Mouse (Mus musculus) stomach, embryonic 15.5 days (tissue): ENCODE results near the gene Tob2. TPM values are rescaled to one million over a fixed set of nuclear protein-coding genes. Genes with fewer than 3 reads are reported as not detected.

Experiments used
- ATAC-seq: fragments of 200-750 bp; cut with Nextera tagmentation; 2 replicates; pipeline ENCODE4 v1.8.0; 2017; ENCODE audit warnings: low read depth, moderate number of reproducible peaks, moderate TSS enrichment; ENCODE audit not compliant: insufficient read depth, low FRiP score
- H3K27ac ChIP-seq: fragments of 300-500 bp; sonication (generic); 2 replicates; pipeline ENCODE4 v1.5.1; 2015; ENCODE audit warnings: mild to moderate bottlenecking, inconsistent platforms
- H3K27me3 ChIP-seq: fragments of 300-500 bp; sonication (generic); replicated peaks from 2 replicates; pipeline ENCODE4 v1.6.1; 2015; ENCODE audit warnings: inconsistent platforms
- H3K36me3 ChIP-seq: fragments of 300-500 bp; sonication (generic); 2 replicates; pipeline ENCODE4 v1.6.1; 2015; ENCODE audit warnings: inconsistent platforms
- H3K4me1 ChIP-seq: fragments of 300-500 bp; sonication (generic); 2 replicates; pipeline ENCODE4 v1.6.1; 2015; ENCODE audit warnings: inconsistent platforms
- H3K4me2 ChIP-seq: fragments of 300-500 bp; sonication (generic); 2 replicates; pipeline ENCODE4 v1.6.1; 2015; ENCODE audit warnings: mild to moderate bottlenecking, inconsistent platforms
- H3K4me3 ChIP-seq: fragments of 300-500 bp; sonication (generic); replicated peaks from 2 replicates; pipeline ENCODE4 v1.5.1; 2015; ENCODE audit warnings: inconsistent platforms
- H3K9ac ChIP-seq: fragments of 300-500 bp; sonication (generic); 2 replicates; pipeline ENCODE4 v1.6.1; 2015; ENCODE audit warnings: inconsistent platforms
- H3K9me3 ChIP-seq: fragments of 300-500 bp; sonication (generic); 2 replicates; pipeline ENCODE4 v1.6.1; 2016; ENCODE audit warnings: inconsistent platforms
- WGBS: fragments of 180-500 bp; shearing (Covaris S2); methylation state at CpG from one replicate; pipeline ENCODE4 v1.1.7; 2015; 5-methylcytosine and 5-hydroxymethylcytosine counted together
- polyA plus RNA-seq: library from polyadenylated mRNA; unstranded; fragments of >200 nt; fragmentation: Nextera tagmentation; extraction: Ambion mirVana; gene quantifications from 2 replicates; pipeline ENCODE4 v1.2.1, GENCODE M21; 2015

Tob2 gene
- polyA plus RNA-seq, 1 experiment from 2014 or later = 26.6 TPM

DNA sequence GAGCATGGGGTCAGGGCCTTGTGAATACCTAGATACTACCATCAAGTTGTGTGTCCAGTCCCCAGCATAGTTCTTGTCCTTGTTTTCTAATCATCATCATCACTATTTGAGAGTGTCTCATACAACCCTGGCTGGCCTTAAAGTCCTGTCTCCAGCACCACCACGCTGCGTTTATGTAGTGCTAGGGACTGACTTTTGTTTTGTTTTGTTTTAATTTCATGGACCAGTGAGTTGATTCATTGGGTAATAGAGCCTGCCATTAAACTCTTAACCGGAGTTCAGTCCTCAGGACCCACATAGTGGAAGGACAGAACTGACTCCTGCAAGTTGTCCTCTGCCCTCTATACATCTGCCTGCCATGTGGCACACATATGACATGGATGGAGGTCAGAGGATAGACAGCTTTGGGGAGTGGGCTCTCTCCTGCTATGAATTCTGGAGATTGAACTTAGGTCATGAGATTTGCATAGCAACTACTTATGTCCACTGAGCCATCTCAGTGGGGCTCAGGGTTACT lies 26.9 kb upstream of the Tob2 start:
- H3K4me1 ChIP-seq = no peaks in the 10 kb centered on the region
- H3K27ac ChIP-seq = no peak overlapping the region
- H3K4me2 ChIP-seq = no peak overlapping the region
- H3K9me3 ChIP-seq = no peaks in the 10 kb centered on the region
- no peak overlapping the region for H3K4me3 ChIP-seq
- no peak for ATAC-seq
- WGBS = 88% methylated on average over 3 of the region's 3 CpGs
- no peaks in the 10 kb centered on the region for H3K27me3 ChIP-seq
- H3K36me3 ChIP-seq = peaks cover 19% of the 10 kb centered on the region; the same call in 1 of the 2 replicates
- no peak overlapping the region for H3K9ac ChIP-seq

DNA sequence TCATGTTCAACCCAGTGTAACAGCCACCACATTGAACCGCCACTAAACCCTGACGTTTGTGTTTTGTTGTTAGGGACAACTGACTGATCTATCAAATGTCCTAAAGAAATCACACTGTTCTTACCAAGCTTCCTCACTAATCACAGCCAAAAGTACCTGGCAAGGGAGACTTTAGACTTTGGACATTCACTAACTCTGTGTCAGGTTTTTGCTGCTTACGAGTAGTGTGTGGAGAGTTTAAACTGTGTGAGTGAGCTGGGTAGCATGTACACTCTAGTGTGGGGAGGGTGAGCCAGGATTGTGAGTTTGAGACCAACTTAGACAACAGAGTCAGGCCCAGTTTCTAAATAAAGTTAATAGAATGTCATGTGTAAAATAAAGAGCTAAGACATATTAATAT lies 23.8 kb upstream of the Tob2 start:
- no peak for ATAC-seq
- H3K27ac ChIP-seq = no peak overlapping the region
- H3K9ac ChIP-seq = no peak overlapping the region

DNA sequence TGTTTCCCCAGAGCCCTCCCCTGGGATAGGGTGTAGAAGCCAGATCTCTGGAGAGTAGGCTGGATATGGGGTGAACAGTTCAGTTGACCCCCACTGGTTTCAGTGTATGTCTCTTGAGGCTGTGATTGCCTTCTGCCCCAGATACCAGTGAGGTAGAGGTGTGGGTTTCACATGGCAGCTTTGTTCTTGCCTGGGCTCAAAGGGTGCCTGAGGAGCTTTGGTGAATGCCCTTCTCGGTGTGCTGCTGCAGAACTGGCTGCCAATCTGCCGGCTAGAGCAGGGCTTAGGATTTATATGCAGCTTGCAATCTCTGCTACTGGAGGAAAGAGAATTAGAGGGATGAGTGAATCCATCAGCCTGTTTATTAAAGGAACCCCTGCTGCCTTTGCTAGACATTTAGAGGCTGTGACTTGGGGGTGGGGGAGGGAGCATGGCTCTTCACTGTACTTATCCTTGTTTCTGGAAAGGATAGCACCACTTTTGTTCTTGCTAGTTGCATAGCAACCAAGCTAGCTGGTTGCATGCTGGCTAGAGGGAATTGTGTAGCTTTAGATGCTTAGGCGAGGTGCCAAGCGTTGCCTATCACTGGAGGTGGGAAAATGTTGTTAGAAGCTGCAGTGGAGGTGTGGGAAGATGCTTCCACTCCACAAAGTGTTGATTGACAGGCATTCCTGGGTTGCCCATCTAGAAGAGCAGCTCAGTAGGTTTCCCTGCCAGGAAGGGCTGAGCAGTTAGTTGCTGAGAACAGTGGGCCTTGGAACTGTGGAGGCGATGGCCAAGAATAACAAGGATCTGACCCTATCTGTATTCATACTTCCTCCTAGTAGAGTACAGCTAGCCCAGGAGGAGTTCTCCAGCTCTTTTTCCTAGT lies 21.2 kb upstream of the Tob2 start:
- Histone ChIP-seq H3K9me3 (no peaks in the 10 kb centered on the region), H3K9ac (no peak overlapping the region), H3K36me3 (no peaks in the 10 kb centered on the region), H3K4me1 (peaks cover under 1% of the 10 kb centered on the region; the same call in 1 of the 2 replicates), H3K4me2 (no peak overlapping the region), H3K4me3 (no peak overlapping the region), H3K27ac (no peak overlapping the region), H3K27me3 (no peaks in the 10 kb centered on the region)
- ATAC-seq = no peak
- WGBS = 76% methylated on average over 5 of the region's 5 CpGs

More for the DNA sequence above, 23.8 kb upstream of the Tob2 start:
- H3K9me3 ChIP-seq = no peaks in the 10 kb centered on the region
- no peak overlapping the region for H3K4me3 ChIP-seq
- no peak overlapping the region for H3K4me2 ChIP-seq
- H3K36me3 ChIP-seq = peaks cover 4% of the 10 kb centered on the region; the same call in 1 of the 2 replicates
- 90% methylated on average over 3 of the region's 3 CpGs for WGBS
- H3K27me3 ChIP-seq = no peaks in the 10 kb centered on the region
- no peaks in the 10 kb centered on the region for H3K4me1 ChIP-seq

DNA sequence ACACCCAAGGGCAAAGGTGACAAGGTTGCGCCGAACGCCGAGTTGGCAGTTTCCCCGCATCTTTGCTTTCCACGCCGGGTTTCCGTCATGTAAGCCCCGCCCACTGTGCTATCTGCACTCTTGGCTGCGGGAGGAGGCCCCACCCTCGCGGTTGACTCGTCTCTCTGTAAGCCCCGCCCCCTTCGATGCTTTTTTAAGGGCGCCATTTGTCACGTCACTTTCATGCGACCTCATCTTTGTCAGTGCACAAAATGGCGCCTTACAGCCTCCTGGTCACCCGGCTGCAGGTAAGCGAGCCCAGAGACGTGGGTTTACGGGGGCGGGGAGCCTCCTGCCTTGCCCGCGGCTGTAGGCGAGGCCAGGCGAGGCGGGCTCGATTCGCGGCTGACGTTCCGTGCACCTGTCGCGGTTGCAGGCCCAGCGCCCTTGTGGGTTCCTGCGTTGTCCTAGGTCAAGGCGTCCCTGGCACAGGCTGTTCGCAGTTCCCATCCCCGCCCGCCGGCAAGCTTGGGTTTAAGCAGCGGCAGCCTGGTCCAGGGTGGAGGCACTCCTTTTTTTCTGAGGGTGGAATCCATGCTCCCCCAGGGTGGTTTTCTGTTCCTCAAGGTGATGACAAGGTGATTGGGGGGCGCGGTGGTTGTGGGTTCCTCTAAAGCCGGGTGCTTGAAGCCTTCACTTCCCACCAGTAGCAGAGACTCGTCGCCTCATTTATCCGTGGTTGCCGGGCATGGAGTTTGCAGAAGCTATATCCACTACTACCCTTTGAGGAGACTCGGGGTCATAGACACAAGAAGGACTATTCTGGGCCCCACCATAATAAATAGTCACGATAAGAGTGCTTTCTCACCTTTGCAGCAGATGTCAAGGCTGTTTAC lies 13.9 kb upstream of the Tob2 start, which contains the start of gene Aco2:
Gene Aco2, plus strand, starts transcription at position 48 of the 875 bp plus-strand sequence.
- WGBS = under 1% methylated on average over 53 of the region's 53 CpGs
- no peaks in the 10 kb centered on the region for H3K27me3 ChIP-seq
- peaks cover 11% of the 10 kb centered on the region for H3K4me1 ChIP-seq
- peak; percentile 83 for ATAC-seq
- peak within 1 kb of the TSS; percentile 92 for H3K9ac ChIP-seq
- H3K9me3 ChIP-seq = no peaks in the 10 kb centered on the region
- peak within 1 kb of the TSS; percentile 84 for H3K4me2 ChIP-seq
- H3K27ac ChIP-seq = peak within 1 kb of the TSS; percentile 100
- peaks cover 29% of the 10 kb centered on the region for H3K36me3 ChIP-seq
- peak within 1 kb of the TSS; percentile 99 for H3K4me3 ChIP-seq

DNA sequence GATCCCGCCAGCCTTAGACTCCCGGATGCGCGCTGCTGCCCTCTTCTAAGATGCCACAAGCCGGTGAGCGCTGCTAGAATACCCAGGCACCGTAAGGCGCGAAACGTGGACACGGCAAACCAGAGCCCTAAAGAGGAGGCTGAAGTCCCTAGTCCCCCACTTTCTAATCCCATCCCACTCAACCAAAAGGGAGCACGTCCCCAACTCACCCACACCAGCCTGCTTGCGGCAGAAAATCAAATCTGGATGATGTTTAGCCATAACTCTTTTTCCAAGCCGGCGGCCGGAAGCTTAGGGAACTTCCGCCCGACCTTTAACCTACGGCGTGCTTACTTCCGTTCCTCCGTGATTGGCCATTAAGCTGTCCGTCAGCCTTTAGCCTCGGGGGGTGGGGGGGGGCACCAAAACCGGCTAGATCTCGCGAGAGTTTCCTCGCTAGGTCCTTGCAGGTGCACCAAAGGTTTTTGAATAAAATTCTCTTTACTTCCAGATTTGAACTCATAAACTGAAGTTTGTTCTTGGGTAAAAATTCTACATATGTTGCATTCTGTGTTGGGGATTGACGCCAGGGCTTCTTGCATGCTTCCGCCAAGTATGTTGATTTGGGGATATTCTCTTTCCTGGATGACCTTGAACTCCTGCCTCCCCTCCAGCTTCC lies 13.1 kb upstream of the Tob2 start, which contains the start of gene Phf5a:
Gene Phf5a, minus strand, starts transcription at position 308 of the 658 bp plus-strand sequence.
- H3K27me3 ChIP-seq = no peaks in the 10 kb centered on the region
- H3K9ac ChIP-seq = peak within 1 kb of the TSS; percentile 92
- H3K4me1 ChIP-seq = peaks cover 11% of the 10 kb centered on the region
- no peaks in the 10 kb centered on the region for H3K9me3 ChIP-seq
- peak within 1 kb of the TSS; percentile 84 for H3K4me2 ChIP-seq
- ATAC-seq = peak; percentile 90
- peaks cover 36% of the 10 kb centered on the region for H3K36me3 ChIP-seq
- under 1% methylated on average over 30 of the region's 30 CpGs for WGBS
- H3K27ac ChIP-seq = peak within 1 kb of the TSS; percentile 100
- H3K4me3 ChIP-seq = peak within 1 kb of the TSS; percentile 99

DNA sequence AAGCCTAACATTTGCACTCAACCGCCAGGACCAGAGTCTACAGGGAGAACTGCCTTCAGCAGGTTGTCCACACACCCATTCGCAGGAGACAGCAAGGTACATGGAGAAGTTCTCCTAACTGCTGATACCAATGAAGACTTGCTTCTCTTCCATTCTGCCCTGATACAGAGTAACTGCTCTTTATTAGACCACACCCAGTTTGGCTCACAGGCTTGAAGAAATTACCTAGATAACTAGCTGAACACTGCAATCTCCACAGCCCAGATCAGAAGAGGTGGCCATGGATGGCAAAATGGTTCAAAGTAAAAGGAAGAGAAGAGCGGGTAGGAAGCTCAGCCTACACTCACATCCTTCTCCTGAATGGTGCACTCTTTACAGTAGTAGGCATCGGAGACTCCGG lies 11.4 kb upstream of the Tob2 start:
- H3K4me2 ChIP-seq = no peak overlapping the region
- no peak for ATAC-seq
- H3K9ac ChIP-seq = no peak overlapping the region
- no peaks in the 10 kb centered on the region for H3K9me3 ChIP-seq
- WGBS = 97% methylated on average over 5 of the region's 5 CpGs
- no peak overlapping the region for H3K27ac ChIP-seq
- peaks cover 53% of the 10 kb centered on the region for H3K36me3 ChIP-seq
- peaks cover 11% of the 10 kb centered on the region for H3K4me1 ChIP-seq
- H3K27me3 ChIP-seq = no peaks in the 10 kb centered on the region
- H3K4me3 ChIP-seq = no peak overlapping the region

DNA sequence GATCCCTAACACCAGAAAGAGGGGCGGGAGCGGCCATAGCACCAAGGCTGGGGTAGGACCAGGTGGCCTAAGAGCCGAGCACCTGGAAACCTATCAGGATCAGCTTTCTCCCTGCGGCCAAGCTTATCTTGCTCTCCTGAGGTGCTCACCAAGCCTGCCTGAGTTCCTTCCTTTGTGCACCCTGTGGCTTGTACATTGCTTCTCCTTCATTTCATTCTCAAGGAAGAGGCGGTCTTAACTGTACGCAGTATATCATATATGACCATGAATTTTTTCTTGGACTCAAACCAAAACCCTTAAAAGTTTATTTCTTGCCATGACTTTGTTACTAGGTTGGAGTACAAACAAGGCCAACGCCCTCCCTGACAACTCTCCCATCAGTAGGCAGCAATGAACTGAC lies 5.6 kb upstream of the Tob2 start:
- 83% methylated on average over 7 of the region's 7 CpGs for WGBS
- Histone ChIP-seq H3K4me1 (no peaks in the 10 kb centered on the region), H3K4me2 (no peak overlapping the region), H3K9ac (no peak overlapping the region), H3K4me3 (no peak overlapping the region), H3K36me3 (peaks cover 50% of the 10 kb centered on the region), H3K9me3 (no peaks in the 10 kb centered on the region), H3K27ac (no peak overlapping the region), H3K27me3 (no peaks in the 10 kb centered on the region)
- no peak for ATAC-seq

DNA sequence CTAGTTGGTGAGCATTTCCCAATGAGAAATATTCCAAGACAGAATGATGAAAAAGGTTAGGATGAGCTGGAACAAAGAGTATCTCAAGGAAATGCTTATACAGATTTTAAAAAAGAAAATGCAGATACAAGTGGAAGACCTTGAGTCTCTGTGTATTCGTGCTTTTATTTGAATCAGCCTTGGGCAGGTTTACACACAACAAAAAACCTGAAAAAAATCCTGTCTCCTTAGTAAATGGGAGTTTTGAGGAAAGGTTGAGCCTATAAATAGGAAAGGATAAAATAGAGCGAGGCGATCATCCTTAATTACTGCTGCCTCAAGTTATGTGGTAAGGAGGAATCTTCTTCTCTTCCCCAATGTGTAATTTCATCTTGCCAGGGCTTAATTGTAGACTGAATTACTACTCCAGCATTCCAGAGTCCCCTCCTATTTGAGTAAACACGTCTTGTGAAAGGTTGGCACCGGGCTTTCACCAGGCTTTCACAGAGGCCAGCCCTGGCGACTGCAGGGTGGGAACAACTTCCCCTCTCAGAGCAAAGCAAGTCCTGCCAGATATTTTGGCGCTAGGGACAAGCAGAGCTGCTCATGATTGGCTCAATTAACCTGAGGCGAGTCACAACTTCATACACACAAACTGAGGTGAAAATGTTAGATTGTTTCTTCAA lies 2.0 kb upstream of the Tob2 start:
- no peak overlapping the region for H3K4me3 ChIP-seq
- H3K27me3 ChIP-seq = no peaks in the 10 kb centered on the region
- WGBS = 34% methylated on average over 8 of the region's 8 CpGs
- peak overlapping the region; percentile 98 for H3K27ac ChIP-seq
- H3K4me1 ChIP-seq = peaks cover 2% of the 10 kb centered on the region; the same call in 1 of the 2 replicates
- H3K9ac ChIP-seq = no peak overlapping the region
- H3K4me2 ChIP-seq = peak overlapping the region; percentile 92
- no peaks in the 10 kb centered on the region for H3K9me3 ChIP-seq
- peaks cover 16% of the 10 kb centered on the region; the same call in 1 of the 2 replicates for H3K36me3 ChIP-seq
- no peak for ATAC-seq

DNA sequence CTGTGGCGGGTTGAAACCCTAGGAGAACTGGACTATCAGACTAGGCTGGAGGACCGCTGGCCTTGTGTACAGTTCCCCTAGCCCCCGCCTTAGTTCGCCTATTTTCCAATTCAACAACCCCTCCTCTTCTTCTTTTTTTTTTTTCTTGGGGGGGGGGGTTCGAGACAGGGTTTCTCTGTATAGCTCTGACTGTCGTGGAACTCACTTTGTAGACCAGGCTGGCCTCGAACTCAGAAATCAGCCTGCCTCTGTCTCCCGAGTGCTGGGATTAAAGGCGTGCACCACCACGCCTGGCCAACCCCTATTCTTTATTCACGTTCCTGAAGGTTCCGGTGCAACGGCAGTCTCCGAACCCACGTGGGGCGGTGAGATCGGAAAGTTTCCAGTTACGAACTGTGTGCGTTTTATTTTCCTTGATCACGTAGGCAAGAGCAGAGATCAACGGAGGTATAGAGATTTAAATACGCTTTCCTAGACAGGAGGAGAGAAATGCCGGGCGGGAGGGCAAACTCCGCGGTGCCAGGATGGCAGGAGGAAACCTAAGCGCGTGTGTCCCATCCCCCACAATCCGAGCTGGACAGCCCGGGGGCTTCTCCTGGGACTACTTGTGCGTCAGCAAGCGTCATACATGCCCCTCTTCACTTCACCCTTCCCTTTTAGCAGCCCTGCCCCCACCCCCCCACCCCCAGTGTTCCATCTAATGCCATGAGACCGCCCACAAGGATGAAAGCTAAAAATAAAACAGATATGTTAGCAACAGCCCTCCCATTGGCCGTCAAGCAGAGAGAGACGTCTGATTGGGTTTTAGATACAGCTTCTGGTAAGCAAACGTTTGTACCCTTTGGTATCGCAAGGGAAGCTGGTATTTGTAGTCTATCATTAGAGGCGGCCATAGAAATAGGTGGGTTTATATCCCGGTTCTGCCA lies 997 bp upstream of the Tob2 start:
- H3K4me3 ChIP-seq = peak overlapping the region; percentile 93
- peaks cover 8% of the 10 kb centered on the region; the same call in 1 of the 2 replicates for H3K36me3 ChIP-seq
- peak overlapping the region; percentile 92 for H3K4me2 ChIP-seq
- peaks cover 2% of the 10 kb centered on the region; the same call in 1 of the 2 replicates for H3K4me1 ChIP-seq
- peak overlapping the region; percentile 98 for H3K27ac ChIP-seq
- H3K27me3 ChIP-seq = no peaks in the 10 kb centered on the region
- no peaks in the 10 kb centered on the region for H3K9me3 ChIP-seq
- peak; percentile 82 for ATAC-seq
- WGBS = 0% methylated on average over 39 of the region's 39 CpGs
- H3K9ac ChIP-seq = peak overlapping the region; percentile 97

DNA sequence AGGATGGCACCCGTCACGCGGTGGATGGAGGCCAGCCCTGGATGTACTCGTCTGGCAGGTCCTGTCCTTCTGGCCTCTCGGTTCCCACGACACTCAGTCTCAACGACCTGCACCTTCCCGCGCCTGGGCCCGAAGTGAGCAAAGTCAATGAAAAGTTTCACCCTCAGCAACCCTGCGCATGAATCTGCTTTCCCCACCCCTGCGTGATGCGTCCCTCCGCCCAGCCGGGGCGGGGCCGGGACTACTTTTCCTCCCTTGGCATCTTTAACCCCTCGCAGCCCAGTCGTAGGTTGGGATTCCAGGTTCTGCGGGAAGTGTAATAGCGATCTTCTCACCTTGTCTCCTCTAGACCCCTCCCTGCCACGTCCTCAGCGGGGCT lies 469 bp downstream of the Tob2 start:
- peak; percentile 21; the same call in 1 of the 2 replicates for ATAC-seq
- Histone ChIP-seq H3K4me1 (peaks cover 2% of the 10 kb centered on the region; the same call in 1 of the 2 replicates), H3K27me3 (no peaks in the 10 kb centered on the region), H3K9me3 (no peaks in the 10 kb centered on the region), H3K4me3 (peak overlapping the region; percentile 93), H3K27ac (peak overlapping the region; percentile 98), H3K4me2 (peak overlapping the region; percentile 92), H3K9ac (peak overlapping the region; percentile 97), H3K36me3 (0 out of 2 replicates have a peak, but pooled peaks cover under 1% of the 10 kb centered on the region)
- WGBS = 0% methylated on average over 23 of the region's 23 CpGs
